Mouse (Mus musculus) liver, adult 2 months (tissue): ENCODE measurements at regions not wholly inside any gene's neighbourhood (a gene's known extent, or its start where the extent isn't known, plus 50 kb on each side); places are given as distances from the start of the nearest gene placed in this dataset.

Source experiments
- CTCF ChIP-seq: fragments of 200-500 bp; IDR thresholded peaks from 2 replicates; pipeline ENCODE4 v1.5.1; 2011; ENCODE audit warnings: low read depth, low read length, control low read depth
- POLR2A ChIP-seq: fragments of 200-500 bp; IDR thresholded peaks from 2 replicates; pipeline ENCODE4 v1.6.1; 2011; ENCODE audit warnings: low read length, control low read depth; ENCODE audit not compliant: insufficient read depth; ENCODE audit errors: extremely low read depth

DNA sequence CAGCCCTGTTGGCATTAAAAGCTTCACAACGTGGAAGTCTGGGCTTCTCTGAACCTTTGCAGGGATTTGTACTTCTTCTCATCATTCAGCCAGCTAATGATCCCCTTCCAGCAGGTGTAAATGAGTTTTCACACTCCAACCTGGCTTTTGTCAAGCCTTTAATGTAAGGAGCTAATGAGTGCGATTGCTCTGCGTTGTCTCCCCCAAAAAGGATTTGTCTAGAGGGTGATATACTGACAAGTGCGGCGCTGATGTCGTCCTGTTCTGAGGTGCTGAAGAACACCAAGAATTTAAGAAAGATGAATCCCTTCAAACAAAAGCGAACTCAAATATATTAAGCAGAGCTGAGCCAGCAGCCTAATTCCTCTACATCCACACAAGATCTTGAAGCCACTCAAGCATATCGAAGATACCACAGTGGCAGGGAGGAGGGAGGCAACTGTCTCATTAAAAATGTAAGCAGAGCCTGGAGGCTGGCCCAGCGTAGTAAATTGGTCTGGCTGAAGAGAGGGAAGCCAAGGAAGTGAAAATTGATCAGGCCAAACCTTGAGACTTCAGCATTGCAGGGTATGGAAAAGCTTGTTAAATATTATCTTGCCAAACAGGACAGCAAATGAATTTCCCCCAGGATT, 368.9 kb upstream of the Tom1l1 start:
- no peak for TF ChIP-seq CTCF
- TF ChIP-seq POLR2A: no peak
